Mouse (Mus musculus): ENCODE measurements around the gene Zfp689. TPM values are rescaled to one million over a fixed set of nuclear protein-coding genes. Genes with fewer than 3 reads are reported as not detected.
"Not testable (repeated sequence)": the region's sequence is repeated elsewhere in the genome, so short reads cannot be mapped to it uniquely, and the experiment has no call there.

Gene Zfp689
- 11.7 and 12.4 TPM in 2 replicates for polyA plus RNA-seq (2014; fragmentation: Nextera tagmentation; extraction: Ambion mirVana)

DNA sequence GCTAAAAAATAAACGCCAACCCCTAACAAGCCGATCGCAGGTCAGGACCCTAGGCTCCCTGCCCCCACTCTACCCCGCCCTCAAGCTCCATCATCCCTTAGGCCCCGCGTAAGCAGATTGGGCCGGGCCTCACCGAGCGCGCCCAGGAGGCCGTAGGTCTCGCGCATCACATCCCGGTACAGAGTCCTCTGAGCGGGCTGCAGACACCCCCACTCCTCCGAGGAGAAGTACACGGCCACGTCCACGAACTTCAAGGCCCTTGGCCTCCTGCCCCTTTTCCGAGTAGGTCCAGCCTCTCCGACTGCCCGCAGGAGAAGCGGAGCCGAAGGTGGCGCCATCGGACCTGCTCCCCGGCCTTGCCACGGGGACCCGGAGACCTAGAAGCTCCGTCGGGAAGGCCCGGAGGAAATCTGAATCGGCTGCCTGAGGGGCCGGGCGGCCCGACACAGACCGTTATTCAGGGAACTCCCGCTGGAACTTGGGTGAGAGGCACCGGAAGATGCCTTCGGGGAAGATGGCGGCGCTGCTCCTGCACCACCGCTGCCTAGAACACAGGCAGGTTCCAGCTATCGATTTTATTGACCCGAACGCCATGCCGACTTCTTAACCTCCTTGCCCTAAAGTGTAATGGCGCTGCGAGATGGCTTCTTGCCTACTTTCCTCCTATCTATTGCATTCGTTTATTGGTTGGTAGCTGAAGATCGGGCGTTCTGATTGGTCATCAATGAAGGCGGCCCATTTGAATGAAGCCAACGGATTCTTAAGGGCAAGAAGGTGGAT lies at the start of gene Zfp689:
Gene Zfp689 (minus strand): TSS at position 638 of the 780 bp plus-strand sequence.
- DNase-seq (ENCODE audit: low spot score) (peak; percentile 96), ATAC-seq (replicated peaks; ENCODE audit: insufficient number of reproducible peaks, low FRiP score, low TSS enrichment, low read depth) (peak; percentile 80)
- peaks cover 13% of the 10 kb centered on the region for H3K36me3 ChIP-seq (replicated peaks; ENCODE audit: control insufficient read depth, insufficient read depth, low read depth, low read length)
- peak within 1 kb of the TSS; percentile 64 for H3K4me2 ChIP-seq (ENCODE audit: low read depth, low read length)
- peak within 1 kb of the TSS; percentile 88 for H3K27ac ChIP-seq (replicated peaks; ENCODE audit: low read depth, low read length)
- H3K4me1 ChIP-seq (ENCODE audit: control insufficient read depth, insufficient read depth, low read length), result no peaks in the 10 kb centered on the region
- peak within 1 kb of the TSS; percentile 92 for H3K4me3 ChIP-seq (ENCODE audit: low read depth, low read length)
- no peaks in the 10 kb centered on the region for H3K27me3 ChIP-seq (ENCODE audit: control insufficient read depth, insufficient read depth, low read length)
- under 1% methylated on average over 54 of the region's 54 CpGs for WGBS
- H3K9me3 ChIP-seq (replicated peaks; ENCODE audit: control insufficient read depth, low read length), result no peaks in the 10 kb centered on the region
- peak within 1 kb of the TSS; percentile 93 for H3K9ac ChIP-seq (replicated peaks; ENCODE audit: low read length)

DNA sequence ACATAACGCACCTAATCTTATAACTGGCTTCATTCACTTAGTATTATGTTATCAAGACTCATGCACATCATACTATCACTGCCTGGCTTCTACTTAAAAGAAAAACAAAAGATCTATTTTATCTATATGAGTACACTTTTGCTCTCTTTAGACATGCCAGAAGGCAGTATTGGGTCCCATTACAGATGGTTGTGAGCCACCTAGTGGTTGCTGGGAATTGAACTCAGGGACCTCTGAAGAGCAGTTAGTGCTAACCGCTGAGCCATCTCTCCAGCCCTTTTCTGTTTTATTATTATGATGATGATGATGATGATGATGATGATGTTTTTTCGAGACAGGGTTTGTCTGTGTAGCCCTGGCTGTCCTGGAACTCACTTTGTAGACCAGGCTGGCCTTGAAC lies 49.4 kb upstream of the Zfp689 start:
- H3K27me3 ChIP-seq (ENCODE audit: control insufficient read depth, insufficient read depth, low read length), result no peaks in the 10 kb centered on the region
- H3K36me3 ChIP-seq (replicated peaks; ENCODE audit: control insufficient read depth, insufficient read depth, low read depth, low read length), result no peaks in the 10 kb centered on the region
- no peaks in the 10 kb centered on the region for H3K9me3 ChIP-seq (replicated peaks; ENCODE audit: control insufficient read depth, low read length)
- ATAC-seq (replicated peaks; ENCODE audit: insufficient number of reproducible peaks, low FRiP score, low TSS enrichment, low read depth), result no peak
- H3K27ac ChIP-seq (replicated peaks; ENCODE audit: low read depth, low read length), result no peak overlapping the region
- no peak overlapping the region for H3K4me3 ChIP-seq (ENCODE audit: low read depth, low read length)
- no peak overlapping the region for H3K4me2 ChIP-seq (ENCODE audit: low read depth, low read length)
- DNase-seq (ENCODE audit: low spot score), result peak; percentile 54
- 43% methylated on average over 3 of the region's 3 CpGs for WGBS
- H3K9ac ChIP-seq (replicated peaks; ENCODE audit: low read length), result no peak overlapping the region
- H3K4me1 ChIP-seq (ENCODE audit: control insufficient read depth, insufficient read depth, low read length), result no peaks in the 10 kb centered on the region

DNA sequence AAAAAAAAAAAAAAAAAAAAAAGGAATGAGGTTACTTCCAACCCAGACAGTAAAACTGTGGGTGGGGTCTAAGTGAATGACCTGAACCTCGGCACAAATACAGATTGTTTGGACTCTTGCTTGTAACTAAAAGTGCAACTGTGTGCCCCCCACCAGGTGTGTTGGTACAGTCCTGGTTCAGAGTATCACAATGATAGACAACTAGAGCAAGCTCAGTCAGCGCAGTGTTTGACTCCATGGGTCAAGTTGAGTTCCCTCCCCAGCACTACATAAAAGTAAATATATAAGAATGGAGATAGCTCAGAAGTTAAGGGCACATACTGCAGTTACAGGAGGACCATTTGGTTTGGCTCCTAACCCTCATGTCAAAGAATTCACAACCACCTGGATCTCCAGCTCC lies 48.4 kb upstream of the Zfp689 start:
- H3K9me3 ChIP-seq (replicated peaks; ENCODE audit: control insufficient read depth, low read length), result no peaks in the 10 kb centered on the region
- no peak overlapping the region for H3K4me3 ChIP-seq (ENCODE audit: low read depth, low read length)
- no peak for ATAC-seq (replicated peaks; ENCODE audit: insufficient number of reproducible peaks, low FRiP score, low TSS enrichment, low read depth)
- H3K27me3 ChIP-seq (ENCODE audit: control insufficient read depth, insufficient read depth, low read length), result no peaks in the 10 kb centered on the region
- H3K4me2 ChIP-seq (ENCODE audit: low read depth, low read length), result no peak overlapping the region
- DNase-seq (ENCODE audit: low spot score), result no peak
- H3K9ac ChIP-seq (replicated peaks; ENCODE audit: low read length), result no peak overlapping the region
- H3K27ac ChIP-seq (replicated peaks; ENCODE audit: low read depth, low read length), result no peak overlapping the region
- no peaks in the 10 kb centered on the region for H3K36me3 ChIP-seq (replicated peaks; ENCODE audit: control insufficient read depth, insufficient read depth, low read depth, low read length)
- 84% methylated on average over 2 of the region's 2 CpGs for WGBS
- no peaks in the 10 kb centered on the region for H3K4me1 ChIP-seq (ENCODE audit: control insufficient read depth, insufficient read depth, low read length)

DNA sequence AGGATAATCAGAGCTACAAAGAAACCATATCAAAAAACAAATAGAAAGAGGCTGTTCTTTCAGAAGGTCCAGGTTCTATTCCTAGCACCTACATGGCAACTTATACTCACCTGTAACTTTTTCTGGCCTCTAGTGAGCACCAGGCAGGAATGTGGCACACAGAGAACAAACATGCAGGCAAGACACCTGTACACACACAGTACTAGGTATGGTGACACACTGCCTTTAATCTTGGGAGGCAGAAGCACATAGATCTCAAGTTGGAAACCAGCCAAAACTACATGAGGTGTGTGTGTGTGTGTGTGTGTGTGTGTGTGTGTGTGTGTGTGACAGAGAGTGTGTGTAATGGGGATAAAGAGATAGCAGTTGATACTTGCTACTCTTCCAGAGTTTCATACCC lies 45.7 kb upstream of the Zfp689 start:
- Histone ChIP-seq H3K4me1 (ENCODE audit: control insufficient read depth, insufficient read depth, low read length) (no peaks in the 10 kb centered on the region), H3K27ac (replicated peaks; ENCODE audit: low read depth, low read length) (no peak overlapping the region), H3K4me3 (ENCODE audit: low read depth, low read length) (no peak overlapping the region), H3K36me3 (replicated peaks; ENCODE audit: control insufficient read depth, insufficient read depth, low read depth, low read length) (peaks cover 3% of the 10 kb centered on the region), H3K9me3 (replicated peaks; ENCODE audit: control insufficient read depth, low read length) (no peaks in the 10 kb centered on the region), H3K27me3 (ENCODE audit: control insufficient read depth, insufficient read depth, low read length) (no peaks in the 10 kb centered on the region), H3K9ac (replicated peaks; ENCODE audit: low read length) (no peak overlapping the region), H3K4me2 (ENCODE audit: low read depth, low read length) (no peak overlapping the region)
- ATAC-seq (replicated peaks; ENCODE audit: insufficient number of reproducible peaks, low FRiP score, low TSS enrichment, low read depth), result no peak
- DNase-seq (ENCODE audit: low spot score), result no peak

DNA sequence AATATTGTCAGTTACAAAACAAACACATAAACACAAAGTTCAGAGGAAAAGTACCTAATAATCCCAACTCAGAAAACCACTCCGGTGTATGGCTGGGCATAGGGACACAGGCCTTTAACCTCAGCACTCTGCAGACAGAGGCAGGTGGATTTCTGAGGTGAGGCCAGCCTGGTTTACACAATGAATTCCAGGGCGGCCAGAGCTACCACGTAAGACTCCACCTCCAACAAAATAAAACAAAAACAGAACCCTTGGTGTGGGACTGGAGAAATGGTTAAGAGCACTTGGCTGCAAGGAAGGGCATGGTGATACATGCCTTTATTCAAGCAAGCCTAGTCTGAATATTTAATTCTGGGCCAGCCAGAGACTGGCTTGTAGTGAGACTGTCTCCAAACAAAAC lies 42.9 kb upstream of the Zfp689 start:
- Histone ChIP-seq H3K36me3 (replicated peaks; ENCODE audit: control insufficient read depth, insufficient read depth, low read depth, low read length) (peaks cover 10% of the 10 kb centered on the region), H3K4me3 (ENCODE audit: low read depth, low read length) (no peak overlapping the region), H3K4me2 (ENCODE audit: low read depth, low read length) (no peak overlapping the region), H3K9me3 (replicated peaks; ENCODE audit: control insufficient read depth, low read length) (no peaks in the 10 kb centered on the region), H3K27ac (replicated peaks; ENCODE audit: low read depth, low read length) (no peak overlapping the region), H3K4me1 (ENCODE audit: control insufficient read depth, insufficient read depth, low read length) (no peaks in the 10 kb centered on the region), H3K27me3 (ENCODE audit: control insufficient read depth, insufficient read depth, low read length) (no peaks in the 10 kb centered on the region), H3K9ac (replicated peaks; ENCODE audit: low read length) (no peak overlapping the region)
- no peak for DNase-seq (ENCODE audit: low spot score)
- WGBS, result 91% methylated on average over 3 of the region's 3 CpGs
- ATAC-seq (replicated peaks; ENCODE audit: insufficient number of reproducible peaks, low FRiP score, low TSS enrichment, low read depth), result no peak

DNA sequence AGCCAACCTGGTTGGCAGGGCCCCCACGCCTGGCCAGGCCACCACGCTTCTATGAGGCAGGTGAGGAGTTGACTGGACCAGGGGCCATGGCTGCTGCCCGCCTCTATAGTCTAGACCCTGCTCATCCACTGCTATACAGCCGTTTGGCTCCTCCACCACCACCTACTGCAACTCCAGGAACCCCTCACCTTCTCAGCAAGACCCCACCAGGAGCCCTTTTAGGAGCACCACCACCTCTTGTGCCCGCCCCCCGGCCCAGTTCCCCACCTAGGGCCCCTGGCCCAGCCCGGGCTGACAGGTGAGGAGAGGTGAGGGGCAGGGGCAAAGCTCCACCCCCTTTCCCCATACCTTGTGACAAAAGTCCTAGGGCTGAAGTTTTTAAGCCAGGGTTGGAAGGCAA lies 41.0 kb upstream of the Zfp689 start:
- peaks cover 14% of the 10 kb centered on the region for H3K36me3 ChIP-seq (replicated peaks; ENCODE audit: control insufficient read depth, insufficient read depth, low read depth, low read length)

DNA sequence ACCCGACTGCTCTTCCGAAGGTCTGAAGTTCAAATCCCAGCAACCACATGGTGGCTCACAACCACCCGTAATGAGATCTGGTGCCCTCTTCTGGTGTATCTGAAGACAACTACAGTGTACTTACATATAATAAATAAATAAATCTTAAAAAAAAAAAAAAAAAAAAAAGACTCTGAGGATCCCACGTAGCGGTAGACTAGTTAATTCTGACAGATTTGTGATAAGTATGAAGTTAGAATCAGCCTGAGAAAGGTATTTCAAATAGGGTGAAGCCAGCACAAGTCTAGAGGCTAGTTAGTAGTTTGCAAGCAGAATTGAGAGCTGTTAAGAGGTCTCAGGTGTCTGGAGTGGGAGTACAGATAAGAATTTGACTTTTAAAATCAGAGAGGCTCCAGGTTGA lies 39.4 kb upstream of the Zfp689 start:
- DNase-seq (ENCODE audit: low spot score); H3K9ac ChIP-seq (replicated peaks; ENCODE audit: low read length); H3K27me3 ChIP-seq (ENCODE audit: control insufficient read depth, insufficient read depth, low read length); ATAC-seq (replicated peaks; ENCODE audit: insufficient number of reproducible peaks, low FRiP score, low TSS enrichment, low read depth); H3K9me3 ChIP-seq (replicated peaks; ENCODE audit: control insufficient read depth, low read length); H3K4me1 ChIP-seq (ENCODE audit: control insufficient read depth, insufficient read depth, low read length); H3K4me3 ChIP-seq (ENCODE audit: low read depth, low read length); H3K4me2 ChIP-seq (ENCODE audit: low read depth, low read length); H3K27ac ChIP-seq (replicated peaks; ENCODE audit: low read depth, low read length): not testable (repeated sequence)
- 90% methylated on average over 4 of the region's 5 CpGs for WGBS
- peaks cover 14% of the 10 kb centered on the region for H3K36me3 ChIP-seq (replicated peaks; ENCODE audit: control insufficient read depth, insufficient read depth, low read depth, low read length)

More for the DNA sequence above, 41.0 kb upstream of the Zfp689 start:
- Histone ChIP-seq H3K4me3 (ENCODE audit: low read depth, low read length) (no peak overlapping the region), H3K9me3 (replicated peaks; ENCODE audit: control insufficient read depth, low read length) (no peaks in the 10 kb centered on the region), H3K27me3 (ENCODE audit: control insufficient read depth, insufficient read depth, low read length) (no peaks in the 10 kb centered on the region), H3K4me1 (ENCODE audit: control insufficient read depth, insufficient read depth, low read length) (no peaks in the 10 kb centered on the region), H3K4me2 (ENCODE audit: low read depth, low read length) (no peak overlapping the region), H3K9ac (replicated peaks; ENCODE audit: low read length) (no peak overlapping the region), H3K27ac (replicated peaks; ENCODE audit: low read depth, low read length) (no peak overlapping the region)
- DNase-seq (ENCODE audit: low spot score), result no peak
- ATAC-seq (replicated peaks; ENCODE audit: insufficient number of reproducible peaks, low FRiP score, low TSS enrichment, low read depth), result no peak
- WGBS, result 97% methylated on average over 7 of the region's 7 CpGs

DNA sequence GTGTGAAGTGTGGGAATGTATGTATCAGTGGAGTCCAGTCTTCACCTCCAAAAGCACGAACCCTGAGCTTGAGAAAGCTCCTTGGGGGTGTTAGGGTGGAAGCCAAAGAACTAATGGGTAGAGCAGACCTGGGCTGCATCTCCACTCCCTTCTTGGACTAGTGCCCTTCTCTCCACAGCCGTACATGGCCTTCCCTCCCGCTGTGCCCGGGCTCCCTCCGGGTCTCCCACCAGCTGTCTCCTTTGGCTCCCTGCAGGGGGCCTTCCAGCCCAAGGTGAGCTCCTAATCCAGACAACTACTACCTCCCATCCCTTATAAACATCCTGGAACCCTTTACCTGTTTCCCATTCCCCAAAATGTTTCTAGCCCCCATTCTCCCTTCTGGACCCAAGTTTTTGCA lies 36.5 kb upstream of the Zfp689 start:
- Histone ChIP-seq H3K27me3 (ENCODE audit: control insufficient read depth, insufficient read depth, low read length) (no peaks in the 10 kb centered on the region), H3K9me3 (replicated peaks; ENCODE audit: control insufficient read depth, low read length) (no peaks in the 10 kb centered on the region), H3K4me2 (ENCODE audit: low read depth, low read length) (no peak overlapping the region), H3K27ac (replicated peaks; ENCODE audit: low read depth, low read length) (no peak overlapping the region), H3K36me3 (replicated peaks; ENCODE audit: control insufficient read depth, insufficient read depth, low read depth, low read length) (peaks cover 22% of the 10 kb centered on the region), H3K9ac (replicated peaks; ENCODE audit: low read length) (no peak overlapping the region), H3K4me3 (ENCODE audit: low read depth, low read length) (no peak overlapping the region), H3K4me1 (ENCODE audit: control insufficient read depth, insufficient read depth, low read length) (no peaks in the 10 kb centered on the region)
- DNase-seq (ENCODE audit: low spot score), result no peak
- ATAC-seq (replicated peaks; ENCODE audit: insufficient number of reproducible peaks, low FRiP score, low TSS enrichment, low read depth), result no peak
- WGBS, result 74% methylated on average over 5 of the region's 5 CpGs

Measured in embryonic facial prominence, embryonic 11.5 days (tissue).